Mouse (Mus musculus): Measurements from ENCODE around the gene Gm30191. TPM values are rescaled to one million over a fixed set of nuclear protein-coding genes. Genes with fewer than 3 reads are reported as not detected.
A peak's percentile ranks its signal among the peaks of the same experiment; 100 is the strongest.

Gm30191 gene
- 1.8 and 1.9 TPM in 2 replicates for polyA plus RNA-seq (2012; rRNA removed)

GRCm38 (mm10) chr4:134246719-134247258 is at the start of gene Gm30191:
Gene Gm30191 (plus strand): TSS chr4:134246935.
- TF ChIP-seq CTCF (IDR thresholded peaks at IDR 0.05; ENCODE audit: borderline replicate concordance, insufficient read depth, low read depth, low read length) (no peak), POLR2A (IDR thresholded peaks at IDR 0.05; ENCODE audit: borderline replicate concordance, insufficient read depth, low read length) (no peak)

GRCm38 (mm10) chr4:134199371-134199770 is 47.4 kb upstream of the Gm30191 start:
- H3K4me1 ChIP-seq (ENCODE audit: control insufficient read depth, insufficient read depth, low read length) = no peaks in the 10 kb centered on the region
- TF ChIP-seq POLR2A (IDR thresholded peaks at IDR 0.05; ENCODE audit: borderline replicate concordance, insufficient read depth, low read length) = no peak
- TF ChIP-seq CTCF (IDR thresholded peaks at IDR 0.05; ENCODE audit: borderline replicate concordance, insufficient read depth, low read depth, low read length) = no peak

More at GRCm38 (mm10) chr4:134246719-134247258, at the start of gene Gm30191:
- WGBS = 5% methylated on average over 7 of the region's 7 CpGs
- peaks cover 2% of the 10 kb centered on the region; the same call in 1 of the 2 replicates for H3K27me3 ChIP-seq (ENCODE audit: control insufficient read depth, insufficient read depth, low read length)
- no peak within 1 kb of the TSS for H3K4me3 ChIP-seq (replicated peaks; ENCODE audit: insufficient read depth, low read depth, low read length)
- DNase-seq = peak; percentile 32 to 33
- no peak within 1 kb of the TSS for H3K27ac ChIP-seq (ENCODE audit: insufficient read depth, low read length)
- H3K4me1 ChIP-seq (ENCODE audit: control insufficient read depth, insufficient read depth, low read length) = no peaks in the 10 kb centered on the region

DNA sequence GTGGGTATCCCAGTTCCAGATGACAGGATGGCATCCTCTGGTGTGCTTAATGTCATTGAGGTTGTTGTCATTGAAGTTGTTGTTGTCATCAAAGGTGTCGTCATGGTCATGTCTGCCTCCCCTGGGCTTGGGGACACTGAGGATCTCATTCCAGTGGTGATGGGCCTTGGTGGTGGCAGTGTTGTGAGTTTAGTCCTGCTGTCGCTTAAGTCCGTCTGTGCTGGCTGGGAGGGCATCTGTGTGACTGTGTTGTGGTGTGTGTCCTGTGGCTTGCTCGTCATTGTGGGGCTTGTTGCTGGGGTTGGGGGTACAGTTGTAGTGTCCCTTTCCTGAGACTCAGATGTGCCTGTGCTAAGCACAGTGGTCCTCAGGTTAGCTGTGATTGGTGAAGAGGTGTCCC is 43.8 kb upstream of the Gm30191 start, which contains the start of gene Gm7534:
Gm7534 (minus strand) TSS at position 101 of the 400 bp plus-strand sequence.
- 87% methylated on average over 4 of the region's 4 CpGs for WGBS
- TF ChIP-seq CTCF (IDR thresholded peaks at IDR 0.05; ENCODE audit: borderline replicate concordance, insufficient read depth, low read depth, low read length) (no peak), POLR2A (IDR thresholded peaks at IDR 0.05; ENCODE audit: borderline replicate concordance, insufficient read depth, low read length) (no peak)

More at GRCm38 (mm10) chr4:134199371-134199770, 47.4 kb upstream of the Gm30191 start:
- WGBS = 81% methylated on average over 2 of the region's 2 CpGs
- no peak overlapping the region for H3K27ac ChIP-seq (ENCODE audit: insufficient read depth, low read length)
- H3K4me3 ChIP-seq (replicated peaks; ENCODE audit: insufficient read depth, low read depth, low read length) = no peak overlapping the region
- no peak for DNase-seq
- no peaks in the 10 kb centered on the region; the same call in 1 of the 2 replicates for H3K27me3 ChIP-seq (ENCODE audit: control insufficient read depth, insufficient read depth, low read length)

DNA sequence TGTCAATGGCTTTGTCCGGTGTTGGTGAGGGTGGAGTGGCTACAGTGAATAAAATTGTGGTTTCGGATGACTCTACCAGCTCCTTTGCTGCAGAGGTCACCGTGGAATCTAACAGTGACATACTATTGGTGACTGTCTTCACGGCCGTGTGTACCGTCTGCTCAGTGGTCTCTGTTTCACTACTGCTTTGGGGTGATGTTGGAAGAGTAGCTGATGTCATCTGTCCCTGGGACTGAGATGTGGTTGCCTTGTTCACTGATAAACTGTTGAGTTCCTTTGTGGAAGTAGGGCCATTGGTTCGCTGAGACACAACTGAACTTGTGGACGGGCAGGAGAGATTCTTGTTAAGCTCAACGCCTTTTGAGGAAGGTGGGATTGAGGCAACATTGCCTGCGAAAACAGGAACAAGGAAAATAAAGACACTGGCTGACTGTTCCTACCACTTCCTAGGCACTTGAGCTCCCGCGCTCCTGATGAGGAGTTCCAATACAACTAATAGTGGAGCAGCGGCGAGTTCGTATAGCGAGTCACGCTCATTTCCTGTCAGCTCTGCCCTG is 43.3 kb upstream of the Gm30191 start:
- Histone ChIP-seq H3K4me3 (replicated peaks; ENCODE audit: insufficient read depth, low read depth, low read length) (no peak overlapping the region), H3K27ac (ENCODE audit: insufficient read depth, low read length) (no peak overlapping the region), H3K27me3 (ENCODE audit: control insufficient read depth, insufficient read depth, low read length) (no peaks in the 10 kb centered on the region; the same call in 1 of the 2 replicates), H3K4me1 (ENCODE audit: control insufficient read depth, insufficient read depth, low read length) (no peaks in the 10 kb centered on the region)
- WGBS = 92% methylated on average over 17 of the region's 17 CpGs
- no peak for TF ChIP-seq POLR2A (IDR thresholded peaks at IDR 0.05; ENCODE audit: borderline replicate concordance, insufficient read depth, low read length)
- no peak for TF ChIP-seq CTCF (IDR thresholded peaks at IDR 0.05; ENCODE audit: borderline replicate concordance, insufficient read depth, low read depth, low read length)
- no peak for DNase-seq

More for the DNA sequence above, 43.8 kb upstream of the Gm30191 start, which contains the start of gene Gm7534:
- Histone ChIP-seq H3K27me3 (ENCODE audit: control insufficient read depth, insufficient read depth, low read length) (no peaks in the 10 kb centered on the region; the same call in 1 of the 2 replicates), H3K4me3 (replicated peaks; ENCODE audit: insufficient read depth, low read depth, low read length) (no peak within 1 kb of the TSS), H3K4me1 (ENCODE audit: control insufficient read depth, insufficient read depth, low read length) (no peaks in the 10 kb centered on the region), H3K27ac (ENCODE audit: insufficient read depth, low read length) (no peak within 1 kb of the TSS)
- DNase-seq = no peak

DNA sequence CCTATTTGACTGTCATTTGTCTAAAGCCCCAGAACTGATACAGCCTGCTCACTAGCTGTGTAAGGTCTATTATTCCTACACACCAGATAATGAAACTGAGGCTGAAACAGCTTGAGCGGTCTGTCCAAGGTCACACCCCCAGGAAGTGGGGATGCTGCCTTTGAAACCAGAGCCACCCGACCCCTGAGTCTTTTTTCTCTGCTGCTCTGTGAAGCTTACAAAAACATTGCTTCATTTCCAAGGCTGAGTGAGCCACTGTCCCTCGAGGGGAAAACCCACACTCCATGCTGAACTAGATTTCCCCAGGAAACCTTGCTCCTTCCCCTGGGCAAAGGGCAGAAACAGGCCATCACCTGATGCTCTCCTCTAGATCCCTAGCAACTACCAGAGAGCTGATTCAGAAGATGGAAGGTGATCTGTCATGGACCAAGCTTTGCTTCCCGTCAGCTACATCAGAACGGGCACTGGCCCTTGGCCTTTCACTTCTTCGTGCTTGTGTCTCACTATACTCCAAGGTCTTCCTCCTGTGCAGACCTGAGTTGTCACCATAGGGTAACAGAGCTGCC is 40.2 kb upstream of the Gm30191 start:
- TF ChIP-seq CTCF (IDR thresholded peaks at IDR 0.05; ENCODE audit: borderline replicate concordance, insufficient read depth, low read depth, low read length) (no peak), POLR2A (IDR thresholded peaks at IDR 0.05; ENCODE audit: borderline replicate concordance, insufficient read depth, low read length) (no peak)
- no peaks in the 10 kb centered on the region; the same call in 1 of the 2 replicates for H3K27me3 ChIP-seq (ENCODE audit: control insufficient read depth, insufficient read depth, low read length)
- no peak overlapping the region for H3K4me3 ChIP-seq (replicated peaks; ENCODE audit: insufficient read depth, low read depth, low read length)
- no peak for DNase-seq
- WGBS = 62% methylated on average over 6 of the region's 6 CpGs
- no peak overlapping the region for H3K27ac ChIP-seq (ENCODE audit: insufficient read depth, low read length)
- no peaks in the 10 kb centered on the region for H3K4me1 ChIP-seq (ENCODE audit: control insufficient read depth, insufficient read depth, low read length)

GRCm38 (mm10) chr4:134222793-134223600 is 23.7 kb upstream of the Gm30191 start:
- no peak overlapping the region for H3K27ac ChIP-seq (ENCODE audit: insufficient read depth, low read length)
- no peak for DNase-seq
- H3K4me1 ChIP-seq (ENCODE audit: control insufficient read depth, insufficient read depth, low read length) = no peaks in the 10 kb centered on the region
- H3K27me3 ChIP-seq (ENCODE audit: control insufficient read depth, insufficient read depth, low read length) = no peaks in the 10 kb centered on the region
- 64% methylated on average over 11 of the region's 11 CpGs for WGBS
- TF ChIP-seq POLR2A (IDR thresholded peaks at IDR 0.05; ENCODE audit: borderline replicate concordance, insufficient read depth, low read length) (no peak), CTCF (IDR thresholded peaks at IDR 0.05; ENCODE audit: borderline replicate concordance, insufficient read depth, low read depth, low read length) (no peak)
- H3K4me3 ChIP-seq (replicated peaks; ENCODE audit: insufficient read depth, low read depth, low read length) = no peak overlapping the region

DNA sequence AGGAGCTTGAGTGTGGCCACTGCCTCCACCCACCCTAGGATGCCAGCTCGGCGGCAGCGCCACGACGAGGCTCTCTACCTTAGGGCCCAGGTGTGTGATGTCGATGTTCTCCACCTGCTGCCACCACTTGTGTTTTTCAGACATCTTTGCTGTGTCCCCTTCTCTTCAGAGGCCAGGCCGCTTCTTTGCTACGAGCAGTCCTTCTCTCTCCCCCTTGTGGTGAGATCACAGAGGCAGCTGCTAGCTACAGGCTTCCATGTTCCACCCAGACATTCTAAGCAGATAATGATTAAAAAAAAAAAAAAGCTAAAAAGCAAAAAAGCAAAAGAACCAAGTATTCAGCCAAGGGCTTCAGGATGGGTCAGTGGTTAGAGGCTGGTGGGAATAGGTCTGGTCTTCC is 19.5 kb upstream of the Gm30191 start, which contains the start of gene Catsper4:
Catsper4 (minus strand) TSS at position 190 of the 400 bp plus-strand sequence.
- TF ChIP-seq CTCF (IDR thresholded peaks at IDR 0.05; ENCODE audit: borderline replicate concordance, insufficient read depth, low read depth, low read length) = no peak
- no peak for TF ChIP-seq POLR2A (IDR thresholded peaks at IDR 0.05; ENCODE audit: borderline replicate concordance, insufficient read depth, low read length)
- no peaks in the 10 kb centered on the region for H3K27me3 ChIP-seq (ENCODE audit: control insufficient read depth, insufficient read depth, low read length)
- 76% methylated on average over 8 of the region's 8 CpGs for WGBS
- H3K4me3 ChIP-seq (replicated peaks; ENCODE audit: insufficient read depth, low read depth, low read length) = no peak within 1 kb of the TSS
- no peak within 1 kb of the TSS for H3K27ac ChIP-seq (ENCODE audit: insufficient read depth, low read length)
- DNase-seq = no peak
- no peaks in the 10 kb centered on the region for H3K4me1 ChIP-seq (ENCODE audit: control insufficient read depth, insufficient read depth, low read length)
